Mouse (Mus musculus) limb, embryonic 14.5 days (tissue): ENCODE results near the gene Slamf8. TPM values are rescaled to one million over a fixed set of nuclear protein-coding genes. Genes with fewer than 3 reads are reported as not detected.
A peak's percentile ranks its signal among the peaks of the same experiment; 100 is the strongest.

Source experiments
- ATAC-seq: fragments of 200-750 bp; cut with Nextera tagmentation; 2 replicates; pipeline ENCODE4 v1.8.0; 2017; ENCODE audit warnings: low read depth, moderate number of reproducible peaks, moderate TSS enrichment; ENCODE audit not compliant: low FRiP score
- DNase-seq: peaks from one replicate; pipeline ENCODE4 v3.0.0-alpha.2; 2015; ENCODE audit warnings: low spot score
- H3K27ac ChIP-seq: fragments of 300-500 bp; sonication (generic); replicated peaks from 2 replicates; pipeline ENCODE4 v1.5.1; 2014; ENCODE audit warnings: low read depth, mild to moderate bottlenecking, low read length, moderate library complexity, mixed read lengths
- H3K27me3 ChIP-seq: fragments of 300-500 bp; sonication (generic); 2 replicates; pipeline ENCODE4 v1.6.1; 2014; ENCODE audit warnings: low read length, mixed read lengths; ENCODE audit not compliant: control insufficient read depth, insufficient read depth
- H3K36me3 ChIP-seq: fragments of 300-500 bp; sonication (generic); 2 replicates; pipeline ENCODE4 v1.6.1; 2014; ENCODE audit warnings: mild to moderate bottlenecking, low read length, moderate library complexity, mixed read lengths; ENCODE audit not compliant: control insufficient read depth, insufficient read depth
- H3K4me1 ChIP-seq: fragments of 300-500 bp; sonication (generic); 2 replicates; pipeline ENCODE4 v1.6.1; 2014; ENCODE audit warnings: antibody characterized with exemption, low read length, mixed read lengths; ENCODE audit not compliant: control insufficient read depth, insufficient read depth
- H3K4me2 ChIP-seq: fragments of 300-500 bp; sonication (generic); replicated peaks from 2 replicates; pipeline ENCODE4 v1.6.1; 2014; ENCODE audit warnings: low read depth, mild to moderate bottlenecking, low read length, moderate library complexity; ENCODE audit not compliant: severe bottlenecking
- H3K4me3 ChIP-seq: fragments of 300-500 bp; sonication (generic); replicated peaks from 2 replicates; pipeline ENCODE4 v1.5.1; 2014; ENCODE audit warnings: low read length
- H3K9ac ChIP-seq: fragments of 300-500 bp; sonication (generic); 2 replicates; pipeline ENCODE4 v1.6.1; 2014; ENCODE audit warnings: mild to moderate bottlenecking, low read depth, low read length, moderate library complexity; ENCODE audit not compliant: severe bottlenecking
- H3K9me3 ChIP-seq: fragments of 300-500 bp; sonication (generic); 2 replicates; pipeline ENCODE4 v1.6.1; 2016; ENCODE audit warnings: low read length; ENCODE audit not compliant: control insufficient read depth
- POLR2A ChIP-seq: fragments of 200-500 bp; IDR thresholded peaks from 2 replicates; pipeline ENCODE4 v1.8.0; 2012; ENCODE audit warnings: inconsistent platforms, mild to moderate bottlenecking, moderate library complexity, borderline replicate concordance; ENCODE audit not compliant: insufficient read depth, insufficient read length; ENCODE audit errors: extremely low read depth
- WGBS: fragments of 180-500 bp; shearing (Covaris S2); extraction: QIAGEN DNeasy Blood & Tissue Kit; methylation state at CpG from one replicate; pipeline ENCODE4 v1.1.7; 2014; 5-methylcytosine and 5-hydroxymethylcytosine counted together
- polyA plus RNA-seq, 2 experiments: library from polyadenylated mRNA; depleted of rRNA in 1 of 2; stranded (reverse) in 1 of 2; unstranded in 1 of 2; fragments of >200 nt; fragmentation: Nextera tagmentation in 1 of 2; extraction: Ambion mirVana in 1 of 2; gene quantifications; 2 replicates each; pipeline versions ENCODE4 v1.2.1 to v1.2.3; 2012 to 2014

Gene Slamf8
- polyA plus RNA-seq, 2 experiments, result 0.30 TPM; not detected in 1

GRCm38 (mm10) chr1:172632451-172633326 lies 42.3 kb upstream of the Slamf8 start, which contains the start of gene Dusp23:
Gene Dusp23, minus strand, starts transcription at chr1:172632962.
- H3K4me2 ChIP-seq, result peak within 1 kb of the TSS; percentile 73
- H3K4me3 ChIP-seq, result peak within 1 kb of the TSS; percentile 67
- H3K27ac ChIP-seq, result peak within 1 kb of the TSS; percentile 76
- H3K4me1 ChIP-seq, result 0 out of 2 replicates have a peak, but pooled peaks cover 3% of the 10 kb centered on the region
- no peaks in the 10 kb centered on the region for H3K27me3 ChIP-seq
- H3K9ac ChIP-seq, result peak within 1 kb of the TSS; percentile 72
- no peaks in the 10 kb centered on the region for H3K9me3 ChIP-seq
- peak; percentile 98 for ATAC-seq
- TF ChIP-seq POLR2A, result 0 out of 2 replicates have a peak, but pooled peaks have one; percentile 27
- 4% methylated on average over 41 of the region's 53 CpGs for WGBS
- no peaks in the 10 kb centered on the region for H3K36me3 ChIP-seq
- peak; percentile 96 for DNase-seq

GRCm38 (mm10) chr1:172631721-172632120 lies 41.4 kb upstream of the Slamf8 start:
- H3K4me1 ChIP-seq, result 0 out of 2 replicates have a peak, but pooled peaks cover 3% of the 10 kb centered on the region
- no peak overlapping the region for H3K9ac ChIP-seq
- WGBS, result 91% methylated on average over 5 of the region's 5 CpGs
- no peaks in the 10 kb centered on the region for H3K36me3 ChIP-seq
- H3K9me3 ChIP-seq, result no peaks in the 10 kb centered on the region
- no peak for ATAC-seq
- H3K4me2 ChIP-seq, result peak overlapping the region; percentile 73
- no peaks in the 10 kb centered on the region for H3K27me3 ChIP-seq
- no peak for DNase-seq
- TF ChIP-seq POLR2A, result no peak
- no peak overlapping the region for H3K4me3 ChIP-seq
- H3K27ac ChIP-seq, result no peak overlapping the region

- Histone ChIP-seq H3K27ac (no peak overlapping the region), H3K36me3 (no peaks in the 10 kb centered on the region), H3K4me1 (0 out of 2 replicates have a peak, but pooled peaks cover 3% of the 10 kb centered on the region), H3K4me2 (no peak overlapping the region), H3K27me3 (no peaks in the 10 kb centered on the region), H3K9ac (no peak overlapping the region), H3K9me3 (no peaks in the 10 kb centered on the region), H3K4me3 (no peak overlapping the region)
- 40% methylated on average over 7 of the region's 7 CpGs for WGBS
- no peak for DNase-seq
- ATAC-seq, result no peak
- TF ChIP-seq POLR2A, result no peak
These were observed 39.5 kb upstream of the Slamf8 start for GRCm38 (mm10) chr1:172629831-172630230.

- DNase-seq, result no peak
- ATAC-seq, result no peak
- no peak for TF ChIP-seq POLR2A
- H3K36me3 ChIP-seq, result no peaks in the 10 kb centered on the region
- H3K27me3 ChIP-seq, result no peaks in the 10 kb centered on the region
- H3K4me1 ChIP-seq, result 0 out of 2 replicates have a peak, but pooled peaks cover 3% of the 10 kb centered on the region
- H3K9me3 ChIP-seq, result no peaks in the 10 kb centered on the region
- no peak overlapping the region for H3K4me2 ChIP-seq
- no peak overlapping the region for H3K27ac ChIP-seq
- 98% methylated on average over 3 of the region's 3 CpGs for WGBS
- no peak overlapping the region for H3K9ac ChIP-seq
- H3K4me3 ChIP-seq, result no peak overlapping the region
These were observed 35.9 kb upstream of the Slamf8 start for GRCm38 (mm10) chr1:172626306-172626705.

GRCm38 (mm10) chr1:172624081-172624480 lies 33.7 kb upstream of the Slamf8 start:
- no peak for DNase-seq
- Histone ChIP-seq H3K9me3 (no peaks in the 10 kb centered on the region), H3K27ac (no peak overlapping the region), H3K4me1 (no peaks in the 10 kb centered on the region), H3K36me3 (no peaks in the 10 kb centered on the region), H3K4me3 (no peak overlapping the region), H3K27me3 (no peaks in the 10 kb centered on the region), H3K4me2 (no peak overlapping the region), H3K9ac (no peak overlapping the region)
- WGBS, result 37% methylated on average over 3 of the region's 3 CpGs
- TF ChIP-seq POLR2A, result no peak
- ATAC-seq, result no peak
